Mouse (Mus musculus) thymus, adult 2 months (tissue): ENCODE data around the gene 1110008P14Rik. TPM values are rescaled to one million over a fixed set of nuclear protein-coding genes. Genes with fewer than 3 reads are reported as not detected.

ENCODE experiments used
- DNase-seq: peaks from one replicate; pipeline ENCODE4 v3.0.0; 2021
- H3K27ac ChIP-seq: fragments of 200-500 bp; 2 replicates; pipeline ENCODE4 v1.5.1; 2012; ENCODE audit warnings: low read length, control low read depth; ENCODE audit not compliant: control insufficient read depth, insufficient read depth
- H3K27me3 ChIP-seq: fragments of 200-500 bp; 2 replicates; pipeline ENCODE4 v1.6.1; 2012; ENCODE audit warnings: mild to moderate bottlenecking, low read length, moderate library complexity, mixed read lengths; ENCODE audit not compliant: control insufficient read depth, insufficient read depth
- H3K36me3 ChIP-seq: fragments of 200-500 bp; 2 replicates; pipeline ENCODE4 v1.6.1; 2012; ENCODE audit warnings: mild to moderate bottlenecking, low read length, moderate library complexity; ENCODE audit not compliant: control insufficient read depth, insufficient read depth
- H3K4me1 ChIP-seq: fragments of 200-500 bp; replicated peaks from 2 replicates; pipeline ENCODE4 v1.6.1; 2012; ENCODE audit warnings: low read length; ENCODE audit not compliant: control insufficient read depth, insufficient read depth
- H3K4me3 ChIP-seq: fragments of 200-500 bp; 2 replicates; pipeline ENCODE4 v1.5.1; 2012; ENCODE audit warnings: mild to moderate bottlenecking, low read length, control low read depth, moderate library complexity; ENCODE audit not compliant: control insufficient read depth, insufficient read depth
- CTCF ChIP-seq: fragments of 200-500 bp; IDR thresholded peaks from 2 replicates; pipeline ENCODE4 v1.5.1; 2012; ENCODE audit warnings: mild to moderate bottlenecking, control low read depth, low read length, moderate library complexity, borderline replicate concordance; ENCODE audit not compliant: control insufficient read depth, poor library complexity, insufficient read depth; ENCODE audit errors: extremely low read depth
- POLR2A ChIP-seq: fragments of 200-500 bp; IDR thresholded peaks from 2 replicates; pipeline ENCODE4 v1.6.1; 2012; ENCODE audit warnings: mild to moderate bottlenecking, low read length, control low read depth, moderate library complexity; ENCODE audit not compliant: control insufficient read depth, poor library complexity, insufficient read depth; ENCODE audit errors: extremely low read depth
- WGBS: fragments of 180-500 bp; shearing (Covaris S2); methylation state at CpG from one replicate; pipeline ENCODE4 v1.1.7; 2018; 5-methylcytosine and 5-hydroxymethylcytosine counted together
- polyA plus RNA-seq: library from polyadenylated mRNA; depleted of rRNA; stranded (reverse); fragments of >200 nt; gene quantifications from 2 replicates; pipeline ENCODE4 v1.2.3, GENCODE M21; 2012

The 1110008P14Rik gene
- polyA plus RNA-seq, 1 experiment: 257 TPM

GRCm38 (mm10) chr2:32357710-32358109, 24.0 kb downstream of the 1110008P14Rik start:
- Histone ChIP-seq H3K27me3 (peaks cover 3% of the 10 kb centered on the region), H3K4me1 (peaks cover 11% of the 10 kb centered on the region), H3K4me3 (no peak overlapping the region), H3K36me3 (no peaks in the 10 kb centered on the region), H3K27ac (no peak overlapping the region)
- TF ChIP-seq CTCF: no peak
- TF ChIP-seq POLR2A: no peak
- WGBS: 83% methylated on average over 3 of the region's 3 CpGs
- DNase-seq: no peak

- H3K36me3 ChIP-seq: no peaks in the 10 kb centered on the region
- WGBS: 87% methylated on average over 10 of the region's 10 CpGs
- DNase-seq: no peak
- H3K27ac ChIP-seq: no peak overlapping the region
- peaks cover 12% of the 10 kb centered on the region for H3K4me1 ChIP-seq
- no peak overlapping the region for H3K4me3 ChIP-seq
- TF ChIP-seq POLR2A: no peak
- TF ChIP-seq CTCF: no peak
- peaks cover 3% of the 10 kb centered on the region for H3K27me3 ChIP-seq
Measured at GRCm38 (mm10) chr2:32356216-32356615, 25.5 kb downstream of the 1110008P14Rik start.

GRCm38 (mm10) chr2:32354336-32354895, 27.3 kb downstream of the 1110008P14Rik start:
- Histone ChIP-seq H3K4me1 (peaks cover 12% of the 10 kb centered on the region), H3K27ac (no peak overlapping the region), H3K36me3 (no peaks in the 10 kb centered on the region), H3K27me3 (peaks cover 3% of the 10 kb centered on the region), H3K4me3 (no peak overlapping the region)
- TF ChIP-seq POLR2A (no peak), CTCF (no peak)
- 95% methylated on average over 3 of the region's 3 CpGs for WGBS
- DNase-seq: no peak

- H3K4me3 ChIP-seq: no peak overlapping the region
- H3K36me3 ChIP-seq: no peaks in the 10 kb centered on the region
- H3K27ac ChIP-seq: no peak overlapping the region
- DNase-seq: no peak
- TF ChIP-seq POLR2A: no peak
- no peak for TF ChIP-seq CTCF
- peaks cover 12% of the 10 kb centered on the region for H3K4me1 ChIP-seq
- peaks cover 3% of the 10 kb centered on the region for H3K27me3 ChIP-seq
- WGBS: 82% methylated on average over 6 of the region's 6 CpGs
Measured at GRCm38 (mm10) chr2:32353836-32354235, 27.9 kb downstream of the 1110008P14Rik start.

- DNase-seq: peak; percentile 87
- no peak within 1 kb of the TSS for H3K27ac ChIP-seq
- peak; percentile 99 for TF ChIP-seq CTCF
- TF ChIP-seq POLR2A: no peak
- H3K4me1 ChIP-seq: peaks cover 12% of the 10 kb centered on the region
- peak within 1 kb of the TSS; percentile 39 for H3K4me3 ChIP-seq
- peaks cover 3% of the 10 kb centered on the region for H3K27me3 ChIP-seq
- no peaks in the 10 kb centered on the region for H3K36me3 ChIP-seq
- under 1% methylated on average over 63 of the region's 63 CpGs for WGBS
Measured at GRCm38 (mm10) chr2:32353007-32353542, 28.7 kb downstream of the 1110008P14Rik start, which contains the start of gene Dnm1. TSS of gene Dnm1 (minus strand) at chr2:32353338.

- no peaks in the 10 kb centered on the region for H3K36me3 ChIP-seq
- H3K27me3 ChIP-seq: peaks cover 3% of the 10 kb centered on the region
- no peak for TF ChIP-seq POLR2A
- TF ChIP-seq CTCF: no peak
- H3K27ac ChIP-seq: no peak within 1 kb of the TSS
- H3K4me1 ChIP-seq: peaks cover 12% of the 10 kb centered on the region
- peak within 1 kb of the TSS; percentile 39 for H3K4me3 ChIP-seq
- 2% methylated on average over 48 of the region's 52 CpGs for WGBS
- peak; percentile 36 for DNase-seq
Measured at GRCm38 (mm10) chr2:32352151-32353006, 29.4 kb downstream of the 1110008P14Rik start, which contains the start of gene Ciz1. TSS of gene Ciz1 (plus strand) at chr2:32352327.
